Mouse (Mus musculus): ENCODE measurements around the gene Metrn. TPM values are rescaled to one million over a fixed set of nuclear protein-coding genes. Genes with fewer than 3 reads are reported as not detected.

The Metrn gene
- polyA plus RNA-seq (2012; rRNA removed), result 90.6 and 111 TPM in 2 replicates

DNA sequence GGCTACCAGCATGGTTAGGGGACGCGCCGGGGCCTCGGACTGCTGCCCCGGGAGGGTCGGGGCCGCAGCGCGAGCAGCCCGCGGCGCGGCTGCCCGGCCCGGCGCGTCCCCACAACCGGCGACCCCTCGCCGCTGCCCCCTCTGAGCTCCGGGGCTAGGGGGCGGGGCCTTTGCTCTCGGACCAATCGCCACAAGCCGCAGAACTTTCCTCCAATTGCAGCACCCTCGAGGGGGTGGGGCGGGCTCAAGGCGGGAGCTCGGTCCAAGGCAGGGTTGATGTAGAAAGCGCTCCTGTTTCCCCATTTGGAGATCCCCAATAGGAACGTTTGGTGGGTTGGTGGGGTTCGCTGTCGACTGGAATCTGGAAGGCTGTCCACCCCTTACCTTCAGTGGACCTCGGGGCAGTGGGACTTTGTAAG lies at the start of gene Metrn:
Gene Metrn, minus strand, starts transcription at position 186 of the 419 bp plus-strand sequence.

DNA sequence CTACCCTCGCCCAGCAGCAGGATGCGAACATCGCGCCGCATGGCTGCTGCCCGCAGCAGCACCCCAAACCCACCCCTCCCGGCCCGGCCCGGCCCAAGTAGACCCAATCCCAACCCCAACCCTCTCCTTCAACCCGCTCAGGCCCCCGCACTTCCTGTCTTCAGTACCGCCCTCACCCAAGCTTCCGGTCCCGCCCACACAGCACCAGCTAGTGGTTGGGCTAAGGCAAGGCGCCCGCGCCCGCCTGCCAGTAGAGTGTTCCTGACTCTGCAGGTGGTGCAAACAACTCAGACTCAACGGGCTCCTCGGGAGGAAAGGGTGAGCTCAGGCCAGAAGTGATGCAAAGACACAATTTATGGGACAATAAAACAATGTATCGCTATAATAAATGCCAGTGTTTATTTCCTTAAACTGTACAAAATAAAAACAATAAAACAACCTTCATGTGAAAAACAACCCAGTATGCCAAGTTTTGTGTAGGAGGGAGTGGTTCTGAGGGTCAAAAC lies 47.5 kb upstream of the Metrn start, which contains the start of gene Rhot2:
Gene Rhot2, minus strand, starts transcription at position 456 of the 506 bp plus-strand sequence.

DNA sequence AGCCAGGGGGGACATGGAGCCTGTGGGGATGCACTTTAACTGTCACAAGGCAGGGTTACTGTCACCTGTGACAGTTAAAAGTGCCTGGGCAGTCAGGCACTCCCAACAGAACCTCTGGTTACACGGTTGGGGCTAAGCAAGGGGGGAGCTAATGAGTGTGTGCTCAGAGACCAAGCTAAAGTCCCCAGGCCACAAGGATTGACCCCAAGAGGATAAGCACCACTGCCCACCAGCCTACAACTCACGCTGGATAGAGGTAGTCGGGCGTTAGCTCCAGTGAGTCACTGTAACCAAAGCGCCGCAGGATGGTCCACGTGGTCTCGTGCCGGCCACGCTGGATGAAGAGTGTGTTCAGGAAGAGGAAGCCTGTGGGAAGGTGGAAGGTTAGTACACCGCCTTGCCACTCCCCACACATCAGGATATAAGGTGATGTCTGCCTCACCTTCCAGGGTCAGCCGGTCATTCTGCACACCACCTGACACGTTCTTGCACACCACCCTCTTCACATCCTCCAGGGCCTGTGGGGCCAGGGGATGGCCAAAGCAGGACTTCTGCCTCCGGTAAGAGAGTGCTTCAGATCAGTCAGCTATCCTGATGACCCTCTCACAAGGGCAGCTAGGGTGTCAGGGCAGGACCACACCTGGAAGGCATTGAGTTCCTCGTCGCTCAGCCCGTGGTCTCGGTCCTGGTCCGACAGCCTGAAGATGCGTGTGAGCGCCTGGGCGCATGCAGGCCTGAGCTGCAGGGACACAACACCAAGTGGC lies 44.4 kb upstream of the Metrn start, which contains the start of gene Gm20683:
Gene Gm20683, minus strand, starts transcription at position 647 of the 764 bp plus-strand sequence.

DNA sequence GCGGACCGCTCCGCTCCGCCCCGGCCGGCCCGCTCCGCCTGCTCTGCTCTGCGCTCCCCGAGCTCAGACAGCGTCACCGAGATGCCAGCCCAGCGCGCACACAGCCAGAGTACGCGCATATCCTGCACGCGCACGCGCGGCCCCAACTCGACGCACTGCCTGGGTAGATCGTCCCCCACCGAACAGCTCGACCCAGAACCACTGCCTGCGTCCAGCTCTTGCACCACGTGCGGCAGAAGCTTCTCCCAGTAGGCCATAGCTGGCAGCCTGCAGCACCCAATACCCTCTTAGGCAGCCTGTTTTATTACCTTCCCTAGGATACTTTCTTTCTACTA lies 40.1 kb upstream of the Metrn start, which contains the start of gene Rhbdl1:
Gene Rhbdl1, minus strand, starts transcription at position 220 of the 335 bp plus-strand sequence.

DNA sequence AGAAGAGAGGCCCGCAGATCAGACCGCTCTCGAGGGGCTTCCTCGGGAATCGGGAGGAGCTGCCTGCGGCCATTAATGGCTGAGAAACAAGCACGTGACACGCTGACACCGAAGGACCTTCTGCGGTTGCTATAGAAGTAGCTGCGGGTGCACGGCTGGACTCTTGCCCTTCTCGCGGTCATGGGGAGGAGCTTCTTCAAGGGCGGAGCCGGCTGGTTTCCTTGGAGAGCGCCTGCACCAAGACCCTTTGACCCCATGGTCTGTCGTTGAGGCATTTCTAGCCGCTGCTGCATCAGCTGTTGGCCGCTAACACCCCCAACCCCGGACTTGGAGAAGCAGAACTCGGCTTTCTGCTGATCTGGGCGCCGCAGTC lies 36.3 kb upstream of the Metrn start, which contains the start of gene Stub1:
Gene Stub1, minus strand, starts transcription at position 114 of the 373 bp plus-strand sequence.

DNA sequence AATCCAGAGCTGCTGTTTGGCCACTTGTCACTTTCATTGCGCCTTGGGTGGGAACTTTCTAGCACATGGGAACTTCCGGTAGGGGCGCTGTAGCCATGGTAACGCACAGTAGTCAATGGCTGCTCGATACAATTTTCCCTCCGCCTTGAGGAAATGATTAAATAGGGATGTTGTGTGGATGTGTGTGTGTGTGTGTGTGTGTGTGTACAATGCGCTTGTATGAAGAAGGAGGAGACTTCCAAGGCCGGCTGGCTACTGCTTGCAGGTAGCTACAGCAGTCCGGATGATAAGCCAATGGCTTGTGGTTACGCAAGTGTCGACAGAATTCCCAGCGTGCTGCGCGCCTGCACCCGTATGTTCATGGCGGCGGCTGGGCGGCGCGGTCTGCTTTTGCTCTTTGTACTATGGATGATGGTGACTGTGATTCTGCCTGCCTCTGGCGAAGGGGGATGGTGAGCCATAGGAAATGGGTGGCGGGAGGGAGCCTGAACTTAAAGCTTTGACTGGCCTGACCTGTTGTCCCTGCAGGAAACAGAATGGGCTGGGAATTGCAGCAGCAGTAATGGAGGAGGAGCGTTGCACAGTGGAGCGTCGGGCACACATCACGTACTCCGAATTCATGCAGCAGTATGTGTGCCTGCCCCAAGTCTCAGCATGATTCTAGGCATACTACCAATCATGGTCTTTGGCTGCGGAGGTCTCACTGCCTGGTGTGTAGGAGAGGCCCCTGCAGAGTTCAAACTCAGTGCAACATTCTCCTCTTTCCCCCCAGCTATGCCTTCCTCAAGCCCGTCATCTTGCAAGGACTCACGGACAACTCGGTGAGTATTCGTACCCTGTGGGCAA lies 32.0 kb upstream of the Metrn start, which contains the start of gene Jmjd8:
Gene Jmjd8, plus strand, starts transcription at position 156 of the 846 bp plus-strand sequence.

DNA sequence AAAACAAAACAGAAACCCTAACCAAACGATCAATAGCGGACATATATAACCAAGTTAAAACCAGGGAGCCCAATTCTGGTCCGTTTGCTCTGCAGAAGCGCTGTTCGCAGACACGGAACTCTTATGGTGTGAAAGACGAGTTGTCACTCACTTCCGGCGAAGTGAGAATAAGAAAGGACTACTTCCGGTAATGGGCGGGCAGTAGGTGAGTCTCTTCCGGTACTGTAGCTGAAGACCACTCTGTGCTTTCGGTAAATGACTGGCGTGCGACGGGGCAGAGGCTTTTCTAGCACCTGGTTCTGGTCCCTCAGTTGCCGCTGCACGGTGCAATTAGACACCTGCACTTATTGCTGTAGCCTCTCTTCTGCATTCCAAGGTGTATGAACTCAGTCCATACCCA lies 26.5 kb upstream of the Metrn start, which contains the start of gene Wdr24:
Gene Wdr24, plus strand, starts transcription at position 176 of the 400 bp plus-strand sequence.

DNA sequence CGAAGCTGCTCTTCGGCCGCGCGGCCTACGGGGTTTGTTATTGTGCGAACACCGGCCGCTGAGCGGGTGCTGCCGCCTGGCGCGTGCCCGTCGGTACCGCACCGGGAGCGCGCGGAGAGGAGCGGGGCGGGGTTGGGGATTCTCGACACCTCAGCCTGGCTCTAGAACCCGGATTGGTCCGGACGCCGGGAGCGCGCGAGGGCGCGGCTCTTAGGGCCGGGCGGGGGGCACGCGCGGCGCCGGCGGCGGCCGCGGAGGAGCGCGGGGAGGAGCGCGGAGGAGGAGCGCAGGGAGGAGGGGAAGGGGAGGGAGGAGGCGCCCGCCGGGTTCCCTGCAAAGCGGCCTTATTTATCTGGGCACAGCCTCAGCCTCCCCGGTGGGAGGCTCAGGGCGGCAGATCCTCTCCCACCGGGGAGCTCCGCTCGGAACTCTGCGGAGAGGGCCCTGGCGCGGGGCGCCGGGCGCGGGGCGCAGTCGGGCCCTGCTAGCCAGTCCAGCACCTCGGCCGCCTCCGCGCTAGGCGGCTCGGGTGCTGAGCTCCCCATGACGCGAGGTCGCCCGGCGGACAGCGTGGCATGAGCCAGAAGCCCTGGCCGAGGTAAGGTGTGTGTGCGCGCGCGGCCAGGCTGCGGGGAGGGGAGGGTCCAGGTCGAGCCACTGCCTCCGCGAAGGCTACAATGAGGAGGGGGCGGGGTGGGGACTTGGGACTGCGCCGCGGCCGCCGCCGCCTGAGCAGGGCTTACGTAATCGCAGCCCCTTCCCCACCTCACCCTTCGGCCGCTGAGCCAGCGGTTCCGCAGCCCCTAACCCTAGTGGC lies 12.1 kb upstream of the Metrn start, which contains the start of gene Fbxl16:
Gene Fbxl16, plus strand, starts transcription at position 297 of the 817 bp plus-strand sequence.

DNA sequence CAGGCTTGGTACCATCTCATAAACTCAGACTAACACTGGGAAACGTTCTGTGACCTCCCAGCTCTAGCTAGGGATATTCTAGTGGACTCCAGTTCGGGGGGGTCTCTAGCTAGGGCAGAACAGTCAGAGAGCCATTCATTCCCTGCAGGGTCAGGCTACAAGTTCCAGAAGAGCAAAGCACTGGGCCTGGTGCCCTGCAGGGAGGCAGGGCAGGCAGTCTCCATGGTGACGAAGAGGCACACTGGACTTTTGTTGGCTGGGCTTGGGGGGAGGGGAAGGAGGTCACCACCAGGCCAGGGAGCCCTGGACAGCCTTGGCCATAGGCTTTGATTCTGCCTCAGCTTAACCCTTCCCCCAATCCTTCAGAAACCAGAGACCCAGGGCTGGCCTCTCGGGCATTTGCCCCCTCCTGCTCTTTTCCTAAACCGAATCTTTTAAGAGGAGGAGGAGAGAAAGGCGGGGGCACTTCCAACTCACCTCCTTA lies 1.3 kb downstream of the Metrn start, which contains the start of gene AC134908.4:
Gene AC134908.4, minus strand, starts transcription at position 51 of the 484 bp plus-strand sequence.

DNA sequence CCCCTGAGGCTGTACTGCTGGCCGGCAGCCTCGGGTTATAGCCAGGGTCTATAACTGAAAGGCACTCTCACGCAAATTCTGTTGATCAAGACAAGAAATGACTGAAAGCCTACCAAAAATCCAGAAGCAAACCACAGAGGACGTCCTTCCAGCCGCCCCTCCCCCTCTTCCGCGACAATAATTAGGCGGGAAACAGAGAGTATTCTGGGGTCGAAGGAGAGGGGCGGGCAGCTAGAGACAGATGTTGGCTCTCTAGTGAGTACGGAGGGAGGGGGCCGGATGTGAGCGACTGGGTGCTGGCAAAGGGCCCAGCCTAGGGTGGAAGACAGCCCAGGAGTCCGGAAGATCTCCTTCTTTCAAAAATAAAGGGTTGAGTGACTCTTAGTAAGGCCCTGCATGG lies 4.3 kb downstream of the Metrn start, which contains the start of gene Fam173a:
Gene Fam173a, minus strand, starts transcription at position 287 of the 400 bp plus-strand sequence.

DNA sequence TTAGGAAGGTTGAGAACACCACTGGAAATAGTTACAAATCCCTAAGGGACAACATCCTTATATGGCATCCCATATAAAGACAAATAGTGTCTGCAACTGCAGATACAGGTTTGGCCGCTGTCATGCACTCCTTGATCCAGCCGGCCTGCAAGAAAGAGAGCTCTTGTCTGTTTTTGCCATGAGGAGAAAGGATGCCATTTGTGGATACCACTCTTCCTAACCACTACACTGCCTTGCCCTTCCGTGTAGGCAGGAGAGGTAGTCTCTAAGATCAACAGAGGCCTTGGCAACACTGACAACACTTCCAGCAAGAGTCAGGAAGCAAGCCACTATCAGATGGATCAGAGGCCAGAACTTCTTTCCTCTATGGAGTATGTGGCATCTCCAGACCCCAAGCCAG lies 10.7 kb downstream of the Metrn start, which contains the start of gene Ccdc78:
Gene Ccdc78, plus strand, starts transcription at position 301 of the 400 bp plus-strand sequence.

DNA sequence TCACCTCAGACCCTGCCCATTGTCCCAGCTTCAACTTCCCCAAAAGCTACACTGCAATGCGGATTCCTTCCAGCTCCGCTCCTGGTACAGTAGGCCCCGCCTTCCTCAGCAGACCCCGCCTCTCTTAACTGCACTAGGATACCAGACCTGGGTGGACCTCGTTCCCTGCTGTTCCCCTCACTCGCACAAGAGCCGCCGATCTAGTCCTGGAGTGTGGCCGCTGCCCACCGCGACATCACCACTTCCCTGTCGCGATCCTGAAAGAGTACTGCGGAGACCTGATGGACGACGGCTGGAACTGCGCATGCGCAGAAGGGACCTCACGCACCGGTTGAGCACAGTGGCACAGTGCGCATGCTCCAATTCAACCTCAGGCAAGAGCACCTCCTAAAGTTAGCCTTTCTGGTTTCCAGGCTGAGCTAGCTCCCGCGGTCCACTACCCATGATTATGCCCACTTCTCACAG lies 11.6 kb downstream of the Metrn start, which contains the start of gene Haghl:
Gene Haghl, minus strand, starts transcription at position 393 of the 465 bp plus-strand sequence.

DNA sequence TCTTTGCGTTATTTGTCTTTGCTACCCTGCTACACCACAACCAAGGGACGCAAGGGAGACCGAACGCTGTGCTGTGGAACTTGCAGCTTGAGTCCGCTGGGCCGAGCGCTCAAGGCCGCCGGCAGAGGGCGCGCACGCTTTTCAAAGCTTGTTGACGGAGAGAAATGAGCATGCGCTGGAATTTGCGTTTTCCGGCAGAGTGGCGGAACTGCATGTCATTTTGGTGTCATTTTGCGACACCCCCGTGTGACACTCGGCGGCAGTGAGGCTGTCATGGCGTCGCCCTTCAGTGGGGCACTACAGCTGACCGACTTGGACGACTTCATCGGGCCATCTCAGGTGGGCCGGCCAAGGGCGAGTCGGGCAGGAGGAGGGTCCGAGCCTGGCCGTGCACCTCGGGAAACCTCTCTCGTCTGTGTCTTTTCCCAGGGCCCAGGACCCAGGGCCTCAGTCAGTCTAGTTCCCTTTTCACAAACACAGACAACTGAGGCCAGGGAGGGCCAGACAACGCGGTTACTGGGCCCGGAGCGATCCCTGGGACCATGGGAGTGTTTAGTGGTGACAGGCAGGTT lies 23.3 kb downstream of the Metrn start, which contains the start of gene Narfl:
Gene Narfl, plus strand, starts transcription at position 228 of the 572 bp plus-strand sequence.

DNA sequence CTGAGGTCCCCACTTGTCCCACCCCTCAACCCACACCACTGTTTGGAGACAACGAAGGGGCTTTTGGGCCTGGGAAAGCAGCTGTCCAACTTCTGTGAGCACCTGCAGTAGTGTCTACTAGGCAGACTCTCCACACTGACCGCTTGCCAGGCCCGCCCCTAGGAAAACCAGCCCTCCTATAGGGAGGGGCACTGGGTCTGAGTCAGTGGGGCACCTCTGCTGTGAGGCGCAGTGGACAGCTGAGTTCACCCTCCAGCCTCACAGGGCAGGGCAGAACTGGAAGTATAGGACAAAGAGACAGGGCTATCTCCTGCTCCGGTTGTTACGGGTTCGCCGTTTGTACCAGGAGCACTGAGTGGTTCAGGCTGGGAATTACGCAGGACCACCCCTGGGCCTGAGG lies 42.7 kb downstream of the Metrn start, which contains the start of gene Msln:
Gene Msln, minus strand, starts transcription at position 138 of the 400 bp plus-strand sequence.

Other genes with a start within 250 kb of the Metrn start
- gene Sox8, start 226.4 kb downstream of the Metrn start, polyA plus RNA-seq (2012; rRNA removed), result 16.0 and 21.7 TPM in 2 replicates
- gene Lmf1, start 218.1 kb downstream of the Metrn start, polyA plus RNA-seq (2012; rRNA removed), result 9.8 and 11.4 TPM in 2 replicates
- 8.3 and 8.7 TPM in 2 replicates for gene Gng13, start 80.0 kb downstream of the Metrn start, polyA plus RNA-seq (2012; rRNA removed)
- 5.9 and 6.7 TPM in 2 replicates for gene Chtf18, start 69.7 kb downstream of the Metrn start, polyA plus RNA-seq (2012; rRNA removed)
- gene Rpusd1, start 69.5 kb downstream of the Metrn start, polyA plus RNA-seq (2012; rRNA removed), result 47.6 and 50.8 TPM in 2 replicates
- 0.15 and 0.17 TPM in 2 replicates for gene Mslnl, start 61.1 kb downstream of the Metrn start, polyA plus RNA-seq (2012; rRNA removed)
- 1.6 and 32.1 TPM in 2 replicates for gene Msln, start 42.8 kb downstream of the Metrn start, polyA plus RNA-seq (2012; rRNA removed)
- gene Narfl, start 23.4 kb downstream of the Metrn start, polyA plus RNA-seq (2012; rRNA removed), result 26.8 and 27.4 TPM in 2 replicates
- gene Haghl, start 11.5 kb downstream of the Metrn start, polyA plus RNA-seq (2012; rRNA removed), result 211 and 212 TPM in 2 replicates
- gene Ccdc78, start 10.6 kb downstream of the Metrn start, polyA plus RNA-seq (2012; rRNA removed), result 0.12 and 0.13 TPM in 2 replicates
- 106 and 118 TPM in 2 replicates for gene Fam173a, start 4.2 kb downstream of the Metrn start, polyA plus RNA-seq (2012; rRNA removed)
- 0.33 and 0.57 TPM in 2 replicates for gene AC134908.4, start 1.5 kb downstream of the Metrn start, polyA plus RNA-seq (2012; rRNA removed)
- 79.5 and 95.0 TPM in 2 replicates for gene Fbxl16, start 11.9 kb upstream of the Metrn start, polyA plus RNA-seq (2012; rRNA removed)
- gene Wdr24, start 26.5 kb upstream of the Metrn start, polyA plus RNA-seq (2012; rRNA removed), result 42.3 and 44.7 TPM in 2 replicates
- 61.3 and 66.9 TPM in 2 replicates for gene Jmjd8, start 31.7 kb upstream of the Metrn start, polyA plus RNA-seq (2012; rRNA removed)
- gene Stub1, start 36.3 kb upstream of the Metrn start, polyA plus RNA-seq (2012; rRNA removed), result 297 and 308 TPM in 2 replicates
- gene Rhbdl1, start 40.2 kb upstream of the Metrn start, polyA plus RNA-seq (2012; rRNA removed), result 105 and 106 TPM in 2 replicates
- gene Gm20683, start 44.6 kb upstream of the Metrn start, polyA plus RNA-seq (2012; rRNA removed), result 37.0 and 39.2 TPM in 2 replicates
- gene Rhot2, start 47.7 kb upstream of the Metrn start, polyA plus RNA-seq (2012; rRNA removed), result 95.8 and 96.0 TPM in 2 replicates
- gene Wdr90, start 64.4 kb upstream of the Metrn start, polyA plus RNA-seq (2012; rRNA removed), result 46.9 and 49.8 TPM in 2 replicates
- 20.1 and 21.8 TPM in 2 replicates for gene Mcrip2, start 71.6 kb upstream of the Metrn start, polyA plus RNA-seq (2012; rRNA removed)
- gene Mettl26, start 77.9 kb upstream of the Metrn start, polyA plus RNA-seq (2012; rRNA removed), result 67.4 and 73.2 TPM in 2 replicates
- gene Wfikkn1, start 83.7 kb upstream of the Metrn start, polyA plus RNA-seq (2012; rRNA removed), result 0.39 and 0.40 TPM in 2 replicates
- 88.6 and 89.3 TPM in 2 replicates for gene Rab40c, start 122.6 kb upstream of the Metrn start, polyA plus RNA-seq (2012; rRNA removed)
- 107 and 111 TPM in 2 replicates for gene Pigq, start 147.8 kb upstream of the Metrn start, polyA plus RNA-seq (2012; rRNA removed)
- gene Nhlrc4, start 147.8 kb upstream of the Metrn start, polyA plus RNA-seq (2012; rRNA removed), result 0.29 and 0.44 TPM in 2 replicates
- gene A930017K11Rik, start 155.4 kb upstream of the Metrn start, polyA plus RNA-seq (2012; rRNA removed), result 0.62 and 1.1 TPM in 2 replicates
- 38.4 and 38.8 TPM in 2 replicates for gene Capn15, start 188.7 kb upstream of the Metrn start, polyA plus RNA-seq (2012; rRNA removed)

All from central nervous system, embryonic 18 days (tissue).